Mouse (Mus musculus): ENCODE measurements around the gene Eps15.
A peak's percentile ranks its signal among the peaks of the same experiment; 100 is the strongest.
"Not testable (repeated sequence)": the region's sequence is repeated elsewhere in the genome, so short reads cannot be mapped to it uniquely, and the experiment has no call there.

Gene Eps15

GRCm38 (mm10) chr4:109400366-109400980, 120.4 kb downstream of the Eps15 start:
- DNase-seq (ENCODE audit: low spot score in 2 of 2) = no peak

DNA sequence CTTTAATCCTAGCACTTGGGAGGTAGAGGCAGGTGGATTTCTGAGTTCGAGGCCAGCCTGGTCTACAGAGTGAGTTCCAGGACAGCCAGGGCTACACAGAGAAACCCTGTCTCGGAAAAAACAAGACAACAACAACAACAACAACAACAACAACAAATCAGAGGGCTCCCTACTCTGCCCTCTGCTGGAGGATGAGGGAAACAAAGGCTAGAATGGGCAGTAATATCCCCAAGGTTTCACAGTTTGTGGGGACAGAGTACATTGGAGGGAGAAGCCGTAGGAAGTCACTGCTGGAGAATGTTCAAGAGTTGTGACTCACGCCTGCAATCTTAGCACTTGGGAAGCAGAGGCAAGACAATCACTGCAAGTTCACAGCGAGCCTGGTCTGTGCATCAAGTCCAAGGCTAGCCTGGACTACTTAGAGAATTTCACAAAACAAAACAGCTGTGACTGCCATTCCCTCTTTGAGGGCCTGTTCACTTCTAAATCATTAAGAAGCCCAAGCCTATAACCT, 121.2 kb downstream of the Eps15 start:
- no peak for DNase-seq (ENCODE audit: low spot score in 2 of 2)

DNA sequence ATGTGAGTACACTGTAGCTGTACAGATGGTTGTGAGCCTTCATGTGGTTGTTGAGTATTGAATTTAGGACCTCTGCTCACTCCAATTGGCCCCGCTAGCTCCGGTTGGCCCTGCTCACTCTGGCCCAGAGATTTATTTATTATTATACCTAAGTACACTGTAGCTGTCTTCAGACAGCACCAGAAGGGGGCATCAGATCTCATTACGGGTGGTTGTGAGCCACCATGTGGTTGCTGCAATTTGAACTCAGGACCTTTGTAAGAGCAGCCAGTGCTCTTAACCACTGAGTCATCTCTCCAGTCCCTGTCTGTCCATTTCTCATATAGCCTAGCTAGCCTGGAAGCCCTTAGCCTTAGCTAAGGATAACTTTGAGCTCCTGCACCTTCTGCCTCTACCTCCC, 124.8 kb downstream of the Eps15 start:
- not testable (repeated sequence) for DNase-seq (ENCODE audit: low spot score in 2 of 2)

DNA sequence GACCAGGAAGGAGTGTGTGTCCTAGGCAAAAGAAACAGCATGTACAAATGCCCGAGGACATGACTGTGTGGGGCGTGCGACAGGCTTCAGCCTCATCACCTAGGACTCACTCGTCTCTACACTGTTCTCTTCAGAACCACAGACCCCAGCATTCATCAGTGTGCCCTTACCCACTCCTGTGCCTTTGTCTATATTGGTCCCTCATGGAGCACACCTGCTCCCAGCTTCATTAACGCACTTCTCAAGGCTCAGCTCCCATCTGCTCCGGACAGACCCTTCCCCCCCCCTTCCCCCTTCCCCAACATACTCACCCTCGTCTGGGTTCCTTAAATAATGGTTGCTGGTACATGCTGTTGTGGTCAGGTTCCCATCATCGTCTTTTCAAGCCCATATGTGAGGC, 125.3 kb downstream of the Eps15 start:
- no peak for DNase-seq (ENCODE audit: low spot score in 2 of 2)

DNA sequence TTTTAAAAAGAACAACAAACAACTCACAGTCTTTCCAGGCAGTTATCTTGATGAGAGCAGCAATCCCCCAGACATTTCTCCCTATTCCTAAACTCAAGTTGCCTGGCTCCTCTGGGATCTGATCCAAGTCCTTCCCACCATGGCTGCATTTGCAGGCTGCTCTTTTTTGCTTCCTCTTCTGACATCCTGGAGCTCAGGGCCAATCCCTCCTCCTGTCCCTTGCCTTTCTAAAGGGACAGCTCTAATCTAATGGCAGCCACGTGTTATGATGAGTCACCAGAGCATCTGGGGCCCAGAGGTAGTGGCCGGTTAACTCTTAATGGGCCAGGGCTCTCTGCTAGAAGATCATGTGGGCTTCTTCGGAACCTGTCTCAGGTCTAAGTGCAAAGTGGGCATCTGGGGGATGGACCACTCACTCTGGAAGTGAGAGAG, 126.0 kb downstream of the Eps15 start:
- DNase-seq (ENCODE audit: low spot score in 2 of 2) = peak in 1 of 2 experiments; percentile 31

GRCm38 (mm10) chr4:109406486-109407175, 126.6 kb downstream of the Eps15 start, which contains the start of gene Ttc39a:
Ttc39a (plus strand) TSS chr4:109406623.
- no peak for DNase-seq (ENCODE audit: low spot score in 2 of 2)

GRCm38 (mm10) chr4:109407176-109407520, 127.1 kb downstream of the Eps15 start:
- no peak for DNase-seq (ENCODE audit: low spot score in 2 of 2)

- no peak for DNase-seq (ENCODE audit: low spot score in 2 of 2)
These were observed 127.8 kb downstream of the Eps15 start for GRCm38 (mm10) chr4:109407701-109408485.

DNA sequence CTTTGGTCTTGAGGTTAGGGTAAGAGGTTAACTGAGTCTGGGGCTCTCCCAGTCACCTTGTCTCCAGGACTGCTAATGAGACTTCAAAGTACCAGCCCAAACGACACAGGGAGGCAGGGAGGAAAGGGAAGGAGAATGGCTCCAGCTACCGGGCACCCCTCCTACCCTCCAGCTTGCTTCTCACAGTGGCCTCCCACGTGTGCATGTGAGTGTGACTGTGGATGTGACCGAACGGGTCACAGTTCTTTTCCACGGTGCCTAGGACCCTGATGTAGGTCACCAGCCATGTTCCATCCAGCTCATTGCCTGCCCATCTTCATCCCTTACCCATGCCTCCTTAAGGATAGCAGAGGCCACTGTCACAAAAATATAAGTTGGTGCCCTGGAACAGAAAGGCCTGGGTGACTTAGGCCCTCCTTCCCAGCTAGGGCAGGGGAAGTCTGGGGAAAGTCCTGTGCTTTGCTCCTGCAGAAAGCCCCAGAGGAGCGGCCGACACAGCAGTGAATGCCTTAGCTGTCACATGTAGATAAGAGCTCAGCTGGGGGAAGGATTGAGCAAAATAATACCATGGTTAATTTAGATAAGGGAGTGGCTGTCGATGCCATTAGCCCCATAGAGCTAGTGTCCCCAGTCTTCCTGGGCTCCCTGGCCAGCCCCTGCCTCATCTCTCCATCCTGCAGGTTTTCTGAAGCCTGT, 130.8 kb downstream of the Eps15 start:
- no peak for DNase-seq (ENCODE audit: low spot score in 2 of 2)

DNA sequence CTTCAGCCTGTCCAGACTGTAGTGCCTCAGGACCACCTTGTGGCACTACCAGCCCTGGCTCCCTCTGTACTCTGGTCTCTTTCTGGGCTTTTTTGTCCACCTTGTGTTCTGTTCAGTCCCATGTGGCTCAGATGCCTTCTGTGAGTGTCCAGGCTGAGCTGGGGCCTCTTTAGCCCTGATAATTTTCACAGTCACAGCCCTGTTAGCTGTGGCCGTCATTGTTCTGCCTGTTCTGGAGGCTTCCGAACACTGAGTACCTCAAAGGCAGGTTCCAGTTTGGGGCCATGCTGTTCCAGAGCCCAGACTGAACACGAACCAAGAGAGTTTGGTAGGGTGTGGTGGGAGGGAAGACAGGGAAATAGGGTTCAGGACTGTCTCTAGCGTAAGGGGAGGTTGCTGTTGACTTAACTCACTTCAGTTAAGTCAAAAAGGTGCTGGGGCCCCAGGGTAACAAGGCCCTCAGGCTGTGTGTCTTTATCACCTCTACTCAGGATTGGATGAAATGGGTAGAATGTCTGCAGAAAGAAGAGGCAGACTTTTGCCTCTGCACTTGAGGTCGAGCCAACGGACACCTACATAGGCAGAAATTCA, 131.4 kb downstream of the Eps15 start:
- no peak for DNase-seq (ENCODE audit: low spot score in 2 of 2)

DNA sequence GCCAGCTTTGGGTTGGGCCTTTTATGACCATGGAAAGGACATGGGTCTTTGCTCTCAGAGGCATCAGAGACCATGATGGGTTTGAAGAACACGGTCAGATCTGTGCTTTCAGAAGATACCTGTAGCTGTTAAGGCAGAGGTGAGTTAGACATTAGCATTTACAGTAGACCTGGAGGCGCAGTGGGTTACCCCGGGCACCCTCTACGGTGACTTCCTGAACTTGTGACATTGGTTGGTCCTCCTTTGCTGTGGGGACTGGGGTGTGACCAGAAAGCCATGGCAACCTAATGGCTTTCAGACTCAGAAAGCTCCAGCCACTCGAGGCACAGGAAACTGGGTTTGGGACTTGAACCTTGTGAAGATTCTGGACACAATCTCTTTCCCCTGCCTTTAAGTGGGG, 132.2 kb downstream of the Eps15 start:
- DNase-seq (ENCODE audit: low spot score in 2 of 2) = no peak

- no peak for DNase-seq (ENCODE audit: low spot score in 2 of 2)
These were observed 137.9 kb downstream of the Eps15 start for GRCm38 (mm10) chr4:109417998-109418397.

DNA sequence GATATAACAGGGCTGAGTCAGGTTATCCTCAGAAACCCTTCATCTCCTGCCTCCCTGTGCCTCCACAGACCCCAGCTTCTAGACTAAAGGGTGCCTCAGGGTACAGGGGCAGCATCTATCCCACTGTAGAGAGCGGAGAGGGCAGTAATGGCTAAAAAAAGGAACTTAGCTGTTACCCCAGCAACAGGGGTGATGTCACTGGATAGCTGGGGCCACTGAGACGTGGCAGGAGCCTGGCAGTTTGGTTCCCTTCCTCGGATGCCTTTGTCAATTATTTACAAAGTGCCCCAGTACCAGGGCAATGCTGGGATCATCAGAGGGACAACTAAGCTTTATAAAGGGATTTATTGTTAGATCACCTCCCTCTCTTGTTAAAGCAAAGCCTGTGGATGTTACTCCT, 138.9 kb downstream of the Eps15 start:
- DNase-seq (ENCODE audit: low spot score in 2 of 2) = no peak

DNA sequence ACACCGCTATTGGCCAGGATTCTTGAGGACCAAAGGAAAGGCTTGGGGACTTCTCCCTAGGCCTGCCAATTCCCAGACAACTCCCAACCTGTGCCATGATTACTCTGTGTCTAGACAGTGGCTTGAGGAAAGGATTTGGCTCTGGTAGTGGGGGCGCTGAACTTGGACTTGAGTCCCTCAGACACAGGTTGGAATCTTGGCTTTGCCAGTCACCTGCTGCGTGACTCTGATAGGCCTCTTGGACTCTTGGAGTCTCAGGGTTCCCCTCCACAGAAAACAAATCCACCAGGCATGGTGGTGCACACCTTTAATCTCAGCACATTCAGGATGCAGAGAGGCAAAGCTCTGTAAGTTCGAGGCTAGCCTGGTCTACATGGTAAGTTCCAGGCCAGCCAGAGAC, 139.5 kb downstream of the Eps15 start:
- DNase-seq (ENCODE audit: low spot score in 2 of 2) = no peak

DNA sequence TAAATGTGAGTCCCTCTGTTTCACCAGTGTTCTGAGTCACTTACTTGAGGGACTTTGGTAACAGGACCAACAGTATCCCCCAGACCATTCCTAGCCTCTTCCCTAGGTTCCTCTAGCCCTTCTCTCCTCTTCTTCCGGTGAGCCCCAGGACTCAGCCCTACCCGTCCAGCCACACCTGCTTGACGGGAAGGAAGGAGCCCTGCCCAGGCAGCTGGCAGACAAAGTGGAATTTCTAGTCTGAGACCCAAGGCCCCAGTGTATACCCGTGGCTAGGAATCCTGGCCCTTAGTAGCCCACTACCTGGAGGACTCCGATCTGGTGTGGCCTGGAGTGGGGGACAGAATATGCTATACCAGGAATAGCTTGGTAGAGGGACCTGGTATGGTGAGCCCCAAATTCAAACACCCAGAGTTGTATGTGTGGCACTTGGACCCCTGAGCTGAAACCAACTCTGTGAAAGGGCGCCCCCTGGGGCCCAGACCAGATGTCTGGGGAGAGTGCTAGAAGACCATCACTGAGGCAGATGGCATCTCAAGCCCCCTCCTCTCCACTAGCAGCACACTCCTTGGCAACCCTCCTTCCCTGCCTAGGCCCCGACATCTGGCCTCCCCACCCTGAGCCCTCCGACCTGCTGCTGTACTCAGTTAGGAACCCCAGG, 140.2 kb downstream of the Eps15 start:
- no peak for DNase-seq (ENCODE audit: low spot score in 2 of 2)

GRCm38 (mm10) chr4:109421608-109422007, 141.5 kb downstream of the Eps15 start:
- no peak for DNase-seq (ENCODE audit: low spot score in 2 of 2)

DNA sequence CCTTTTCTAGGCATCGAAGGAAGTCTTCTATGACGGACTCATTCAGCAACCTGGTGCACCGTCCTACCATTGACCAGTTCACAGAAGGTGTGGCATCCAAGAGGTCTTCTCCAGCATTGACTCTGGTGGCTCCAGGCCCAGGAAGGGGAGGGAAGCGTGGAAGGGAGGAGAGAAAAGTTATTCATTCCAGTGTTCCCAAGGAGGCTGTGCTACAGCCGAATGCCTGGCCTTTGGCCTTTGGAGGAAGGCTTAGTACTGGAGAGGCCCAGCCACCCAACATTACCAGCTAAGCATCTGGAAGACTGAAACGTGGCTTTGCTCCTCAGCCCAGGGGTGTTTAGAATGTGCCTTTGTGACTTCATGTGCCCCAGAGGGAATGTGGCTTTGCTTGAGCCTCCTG, 142.4 kb downstream of the Eps15 start:
- no peak for DNase-seq (ENCODE audit: low spot score in 2 of 2)

DNA sequence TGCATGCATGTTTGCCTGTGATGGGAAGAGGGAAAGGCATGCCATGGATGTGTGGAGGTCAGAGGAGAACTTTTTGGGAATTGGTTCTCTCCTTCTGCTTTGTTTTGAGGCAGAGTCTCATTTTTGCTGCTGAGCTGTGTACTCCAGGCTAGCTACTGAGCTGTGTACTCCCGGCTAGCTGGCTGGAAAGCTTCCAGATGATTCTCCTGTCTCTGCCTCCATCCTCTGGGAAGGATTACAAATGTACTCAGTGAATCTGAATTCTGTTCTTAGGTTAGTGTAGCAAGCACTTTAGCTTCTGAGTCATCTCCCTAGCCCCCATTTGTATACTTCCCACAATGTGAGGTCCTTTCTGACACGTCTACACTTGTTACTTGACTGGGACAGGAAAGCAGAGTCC, 143.4 kb downstream of the Eps15 start:
- no peak for DNase-seq (ENCODE audit: low spot score in 2 of 2)

- no peak for DNase-seq (ENCODE audit: low spot score in 2 of 2)
These were observed 147.0 kb downstream of the Eps15 start for GRCm38 (mm10) chr4:109427058-109427457.

- DNase-seq (ENCODE audit: low spot score in 2 of 2) = no peak
These were observed 150.2 kb downstream of the Eps15 start for GRCm38 (mm10) chr4:109430250-109430649.

- DNase-seq (ENCODE audit: low spot score in 2 of 2) = no peak
These were observed 150.8 kb downstream of the Eps15 start for GRCm38 (mm10) chr4:109430854-109431253.

Data from frontal cortex, postnatal 25 days (tissue).